Mouse (Mus musculus) small intestine, adult 2 months (tissue): ENCODE results near the gene Cldn4. TPM values are rescaled to one million over a fixed set of nuclear protein-coding genes. Genes with fewer than 3 reads are reported as not detected.
A peak's percentile ranks its signal among the peaks of the same experiment; 100 is the strongest.
"Not testable (repeated sequence)": the region's sequence is repeated elsewhere in the genome, so short reads cannot be mapped to it uniquely, and the experiment has no call there.

Source experiments
- H3K27ac ChIP-seq: fragments of 200-500 bp; 2 replicates; pipeline ENCODE4 v1.5.1; 2012; ENCODE audit warnings: low read depth, low read length, control low read depth, inconsistent platforms; ENCODE audit not compliant: insufficient read depth
- H3K27me3 ChIP-seq: fragments of 200-500 bp; 2 replicates; pipeline ENCODE4 v1.6.1; 2012; ENCODE audit warnings: mild to moderate bottlenecking, moderate library complexity, low read length, inconsistent platforms; ENCODE audit not compliant: control insufficient read depth, insufficient read depth
- H3K36me3 ChIP-seq: fragments of 200-500 bp; 2 replicates; pipeline ENCODE4 v1.6.1; 2012; ENCODE audit warnings: mild to moderate bottlenecking, low read length, control low read depth, inconsistent platforms; ENCODE audit not compliant: control insufficient read depth, insufficient read depth
- H3K4me1 ChIP-seq: fragments of 200-500 bp; 2 replicates; pipeline ENCODE4 v1.6.1; 2012; ENCODE audit warnings: low read length, inconsistent platforms, mixed read lengths; ENCODE audit not compliant: control insufficient read depth, insufficient read depth, insufficient read length
- H3K4me3 ChIP-seq: fragments of 200-500 bp; 2 replicates; pipeline ENCODE4 v1.5.1; 2012; ENCODE audit warnings: low read depth, mild to moderate bottlenecking, control low read depth, inconsistent platforms, low read length, moderate library complexity
- CTCF ChIP-seq: fragments of 200-500 bp; IDR thresholded peaks from 2 replicates; pipeline ENCODE4 v1.5.1; 2012; ENCODE audit warnings: low read depth, mild to moderate bottlenecking, control low read depth, inconsistent platforms, low read length, moderate library complexity, mixed read lengths; ENCODE audit not compliant: insufficient replicate concordance, insufficient read length; ENCODE audit errors: extremely low read depth
- POLR2A ChIP-seq: fragments of 200-500 bp; IDR thresholded peaks from 2 replicates; pipeline ENCODE4 v1.6.1; 2012; ENCODE audit warnings: low read depth, mild to moderate bottlenecking, control low read depth, inconsistent platforms, low read length, moderate library complexity
- WGBS: fragments of 180-500 bp; shearing (Covaris S2); methylation state at CpG from one replicate; pipeline ENCODE4 v1.1.7; 2018; 5-methylcytosine and 5-hydroxymethylcytosine counted together
- polyA plus RNA-seq: library from polyadenylated mRNA; depleted of rRNA; stranded (reverse); fragments of >200 nt; gene quantifications from 2 replicates; pipeline ENCODE4 v1.2.3, GENCODE M21; 2012

Cldn4 gene
- polyA plus RNA-seq, 1 experiment: 571 TPM

DNA sequence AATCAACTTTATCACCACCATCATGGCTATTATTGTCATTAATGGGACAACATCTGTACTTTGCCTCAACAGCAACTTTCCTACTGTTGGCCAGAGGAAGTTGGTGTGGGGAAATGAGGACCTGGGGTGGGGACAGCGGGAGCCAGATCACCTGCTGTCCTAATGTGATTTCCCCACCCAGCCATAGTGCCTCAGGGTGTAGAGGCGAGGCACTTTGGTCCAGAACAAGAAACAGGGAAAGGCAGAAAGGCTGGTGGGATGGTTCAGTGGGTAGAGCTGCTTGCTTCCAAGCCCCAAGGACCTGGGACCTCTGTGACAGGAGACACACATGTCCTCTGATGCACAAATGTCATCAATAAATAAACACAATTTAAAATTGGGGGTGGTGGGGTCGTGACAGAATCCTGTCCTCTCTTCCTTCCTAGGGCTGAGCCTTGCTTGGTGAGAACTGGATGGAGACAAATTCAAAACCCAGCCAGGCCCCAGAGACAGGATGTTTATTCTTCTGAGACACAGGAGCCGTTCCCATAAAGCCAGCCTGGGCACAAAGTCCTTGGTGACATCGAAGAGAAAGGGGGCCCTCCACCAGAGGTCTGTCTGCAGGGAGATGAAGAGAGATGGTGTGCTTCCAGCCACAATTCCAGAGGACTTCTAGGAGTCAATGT, 818 bp upstream of the Cldn4 start:
- Histone ChIP-seq H3K27ac (no peak overlapping the region), H3K4me3 (no peak overlapping the region), H3K4me1 (peaks cover 23% of the 10 kb centered on the region), H3K36me3 (no peaks in the 10 kb centered on the region), H3K27me3 (peaks cover 6% of the 10 kb centered on the region)
- TF ChIP-seq CTCF (no peak), POLR2A (no peak)
- 21% methylated on average over 5 of the region's 5 CpGs for WGBS

DNA sequence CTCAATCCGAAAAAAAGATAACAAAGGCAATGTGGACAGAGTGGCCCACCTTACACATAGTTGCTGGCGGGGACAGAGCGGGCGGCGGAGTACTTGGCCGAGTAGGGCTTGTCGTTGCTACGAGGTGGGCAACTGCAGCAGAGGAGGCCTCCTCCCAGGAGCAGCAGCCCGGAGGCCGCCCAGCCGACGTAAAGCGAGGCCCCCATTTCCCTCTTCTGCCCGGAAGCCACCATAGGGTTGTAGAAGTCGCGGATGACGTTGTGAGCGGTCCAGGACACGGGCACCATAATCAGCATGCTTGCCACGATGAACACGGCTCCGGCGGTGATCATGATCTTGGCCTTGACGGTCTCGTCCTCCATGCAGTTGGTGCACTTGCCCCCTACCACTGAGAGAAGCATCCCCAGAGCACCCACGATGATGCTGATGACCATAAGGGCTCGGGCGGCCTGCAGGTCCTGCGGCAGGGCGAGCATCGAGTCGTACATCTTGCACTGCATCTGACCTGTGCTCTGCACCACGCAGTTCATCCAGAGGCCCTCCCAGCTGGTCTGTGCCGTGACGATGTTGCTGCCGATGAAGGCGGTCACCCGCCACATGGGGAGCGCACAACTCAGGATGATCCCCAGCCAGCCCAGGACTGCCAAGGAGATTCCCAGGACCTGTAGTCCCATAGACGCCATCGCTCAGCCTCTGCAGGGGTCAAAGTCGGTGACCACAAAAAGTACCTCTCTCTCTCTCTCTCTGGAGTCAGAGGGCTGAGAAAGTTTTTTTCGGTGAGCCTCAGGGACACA, 474 bp downstream of the Cldn4 start:
- 18% methylated on average over 43 of the region's 43 CpGs for WGBS
- TF ChIP-seq CTCF: no peak
- no peak for TF ChIP-seq POLR2A
- 0 out of 2 replicates have a peak overlapping the region, but pooled peaks have one; percentile 1 for H3K27ac ChIP-seq
- H3K36me3 ChIP-seq: no peaks in the 10 kb centered on the region
- peak overlapping the region; percentile 60 for H3K4me3 ChIP-seq
- H3K27me3 ChIP-seq: peaks cover 6% of the 10 kb centered on the region
- H3K4me1 ChIP-seq: peaks cover 15% of the 10 kb centered on the region

DNA sequence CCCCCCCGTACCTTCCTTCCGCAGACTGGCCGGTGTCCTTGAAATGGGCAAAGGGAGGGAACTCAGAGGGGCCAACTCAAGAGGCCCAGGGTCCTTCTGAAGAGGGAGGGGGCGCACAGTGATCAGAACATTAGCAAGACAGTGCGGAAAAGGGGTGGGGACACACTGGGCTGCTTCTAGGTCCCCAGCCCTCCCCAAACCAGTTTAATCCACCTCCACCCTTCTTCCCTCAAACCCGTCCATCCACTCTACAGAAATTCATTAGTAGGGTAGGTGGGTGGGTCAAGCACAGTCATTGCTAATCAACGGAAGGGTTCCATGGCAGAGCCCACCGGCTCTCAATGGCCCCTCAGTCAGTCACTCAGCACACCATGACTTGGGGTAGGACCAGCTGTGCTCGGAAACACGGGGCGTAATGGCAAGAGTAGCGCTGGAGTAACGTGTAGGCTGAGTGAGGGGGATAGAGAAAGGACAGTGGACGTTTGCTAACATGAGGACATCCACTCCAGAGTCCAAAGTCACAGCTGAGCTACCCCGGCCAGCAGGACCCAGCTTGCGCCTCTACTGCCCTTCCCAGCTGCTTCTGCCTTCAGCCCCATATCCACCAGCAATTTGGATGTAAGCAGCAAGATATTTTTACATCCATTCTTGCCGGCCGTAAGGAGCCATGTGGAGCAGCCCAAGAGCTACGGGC, 1.3 kb downstream of the Cldn4 start:
- 36% methylated on average over 19 of the region's 19 CpGs for WGBS
- Histone ChIP-seq H3K27me3 (peaks cover 6% of the 10 kb centered on the region), H3K4me1 (peaks cover 11% of the 10 kb centered on the region), H3K36me3 (no peaks in the 10 kb centered on the region), H3K27ac (0 out of 2 replicates have a peak overlapping the region, but pooled peaks have one; percentile 1), H3K4me3 (peak overlapping the region; percentile 60)
- TF ChIP-seq CTCF: no peak
- no peak for TF ChIP-seq POLR2A

DNA sequence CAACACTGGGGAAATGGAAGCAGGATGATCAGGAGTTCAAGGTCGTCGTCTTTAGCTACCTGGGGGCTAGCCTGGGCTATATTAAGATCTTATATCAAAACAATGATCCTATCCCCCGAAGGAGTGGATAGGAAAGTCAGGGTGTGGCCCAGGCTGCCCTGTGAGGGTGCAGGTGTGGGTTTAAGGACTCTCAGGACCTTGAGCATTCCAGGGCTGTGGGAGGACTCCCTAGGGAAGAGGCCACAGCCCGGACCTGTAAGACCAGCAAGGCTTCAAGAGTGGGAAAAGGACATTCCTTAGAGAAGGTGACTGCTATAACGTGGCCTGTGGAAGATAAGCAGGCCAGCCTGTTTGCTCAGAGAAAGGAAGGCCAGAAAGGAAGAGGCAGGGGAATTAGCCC, 2.6 kb downstream of the Cldn4 start:
- H3K36me3 ChIP-seq: no peaks in the 10 kb centered on the region
- H3K4me1 ChIP-seq: peaks cover 11% of the 10 kb centered on the region
- WGBS: 47% methylated on average over 5 of the region's 5 CpGs
- no peak overlapping the region for H3K4me3 ChIP-seq
- peaks cover 6% of the 10 kb centered on the region for H3K27me3 ChIP-seq
- TF ChIP-seq CTCF: no peak
- no peak for TF ChIP-seq POLR2A
- no peak overlapping the region for H3K27ac ChIP-seq

DNA sequence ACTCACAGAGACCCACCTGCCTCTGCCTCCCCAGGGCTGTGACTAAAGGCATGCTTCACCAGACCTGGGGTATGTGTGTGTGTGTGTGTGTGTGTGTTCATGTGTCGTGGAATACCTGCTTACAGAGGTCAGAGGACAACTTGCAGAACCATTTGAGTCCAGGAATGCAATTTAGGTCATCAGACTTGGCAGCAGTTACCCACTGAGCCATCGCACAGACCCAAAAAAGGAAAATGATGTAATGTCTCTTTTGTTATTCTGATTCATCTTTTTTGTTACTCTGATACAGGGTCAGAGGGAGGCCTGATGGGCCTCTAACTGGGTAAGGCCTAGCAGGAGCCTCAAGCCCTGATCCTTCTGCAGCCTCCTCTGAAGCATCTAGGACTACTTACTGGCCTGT, 4.0 kb downstream of the Cldn4 start:
- Histone ChIP-seq H3K27ac (no peak overlapping the region), H3K36me3 (no peaks in the 10 kb centered on the region), H3K4me3 (no peak overlapping the region), H3K4me1 (peaks cover 11% of the 10 kb centered on the region), H3K27me3 (peaks cover 6% of the 10 kb centered on the region)
- TF ChIP-seq CTCF: no peak
- TF ChIP-seq POLR2A: no peak
- 66% methylated on average over 2 of the region's 2 CpGs for WGBS

DNA sequence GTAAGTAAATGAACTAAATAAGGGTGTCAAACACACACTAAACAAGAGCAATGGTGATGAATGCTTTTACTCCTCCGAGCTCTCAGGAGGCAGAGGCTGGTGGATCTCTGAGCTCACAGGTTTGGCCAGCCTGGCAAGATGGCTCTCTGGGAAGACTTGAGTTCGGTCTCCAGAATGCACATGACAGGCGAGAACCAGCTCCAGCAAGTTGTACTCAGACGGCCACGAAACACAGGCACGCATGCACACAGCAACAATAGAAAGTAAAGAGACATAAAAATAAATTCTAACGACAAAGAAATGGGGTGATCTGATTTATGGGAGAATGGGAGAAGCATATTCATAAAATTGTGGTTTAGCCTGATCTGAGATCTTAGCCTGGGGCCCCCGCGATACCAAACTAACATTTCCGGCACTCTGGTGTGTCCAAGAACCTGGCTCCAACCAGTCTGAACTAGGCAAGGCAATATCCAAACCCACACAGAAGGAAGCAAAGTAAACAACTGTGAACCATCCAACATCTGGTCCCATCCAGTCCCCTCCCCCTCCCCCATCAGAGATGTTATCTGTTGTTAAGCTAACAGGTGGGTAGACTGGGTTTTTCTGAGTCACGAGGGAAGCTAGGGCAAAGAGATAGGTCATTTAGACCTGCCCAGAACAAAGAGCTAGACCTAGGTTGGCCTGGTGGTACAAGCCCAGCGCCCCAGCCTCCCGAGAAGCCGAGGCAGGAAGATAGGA, 5.1 kb downstream of the Cldn4 start:
- no peaks in the 10 kb centered on the region for H3K36me3 ChIP-seq
- no peak overlapping the region for H3K27ac ChIP-seq
- no peak for TF ChIP-seq CTCF
- no peak for TF ChIP-seq POLR2A
- H3K4me3 ChIP-seq: no peak overlapping the region
- H3K4me1 ChIP-seq: peaks cover 7% of the 10 kb centered on the region
- 65% methylated on average over 14 of the region's 14 CpGs for WGBS
- peaks cover 6% of the 10 kb centered on the region for H3K27me3 ChIP-seq

DNA sequence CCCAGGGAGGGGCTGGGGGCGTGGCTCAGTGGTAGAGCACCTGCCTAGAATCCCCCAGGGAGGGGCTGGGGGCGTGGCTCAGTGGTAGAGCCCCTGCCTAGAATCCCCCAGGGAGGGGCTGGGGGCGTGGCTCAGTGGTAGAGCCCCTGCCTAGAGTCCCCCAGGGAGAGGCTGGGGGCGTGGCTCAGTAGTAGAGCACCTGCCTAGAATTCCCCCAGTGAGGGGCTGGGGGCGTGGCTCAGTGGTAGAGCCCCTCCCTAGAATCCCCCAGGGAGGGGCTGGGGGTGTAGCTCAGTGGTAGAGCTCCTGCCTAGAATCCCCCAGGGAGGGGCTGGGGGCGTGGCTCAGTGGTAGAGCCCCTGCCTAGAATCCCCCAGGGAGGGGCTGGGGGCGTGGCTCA, 7.2 kb downstream of the Cldn4 start:
- not testable (repeated sequence) for H3K27ac ChIP-seq, H3K4me3 ChIP-seq, H3K27me3 ChIP-seq, H3K4me1 ChIP-seq, H3K36me3 ChIP-seq
- WGBS: 89% methylated on average over 4 of the region's 7 CpGs
